Mouse (Mus musculus) splenic B cell, adult 2 months (primary cell): ENCODE measurements around the gene Spag9.

Experiments
- DNase-seq: peaks from one replicate; pipeline ENCODE4 v3.0.0-alpha.2; 2011; ENCODE audit warnings: low read depth, low spot score
- H3K27me3 ChIP-seq: 2 replicates; pipeline ENCODE4 v1.6.1; 2012; ENCODE audit warnings: mild to moderate bottlenecking, low read length, moderate library complexity, mixed read lengths; ENCODE audit not compliant: control insufficient read depth, poor library complexity, insufficient read depth, severe bottlenecking
- H3K36me3 ChIP-seq: 2 replicates; pipeline ENCODE4 v1.6.1; 2012; ENCODE audit warnings: mild to moderate bottlenecking, low read length, moderate library complexity, mixed read lengths; ENCODE audit not compliant: control insufficient read depth, poor library complexity, insufficient read depth, severe bottlenecking

The Spag9 gene

GRCm38 (mm10) chr11:93995720-93996305, at the start of gene Spag9:
Gene Spag9, plus strand, starts transcription at chr11:93996091.
- DNase-seq = peak; percentile 98
- Histone ChIP-seq H3K27me3 (no peaks in the 10 kb centered on the region), H3K36me3 (peaks cover 4% of the 10 kb centered on the region; the same call in 1 of the 2 replicates)

GRCm38 (mm10) chr11:93948887-93949567, 46.9 kb upstream of the Spag9 start:
- no peak for DNase-seq
- Histone ChIP-seq H3K27me3 (no peaks in the 10 kb centered on the region), H3K36me3 (peaks cover 11% of the 10 kb centered on the region)

- H3K36me3 ChIP-seq = peaks cover 10% of the 10 kb centered on the region
- H3K27me3 ChIP-seq = no peaks in the 10 kb centered on the region
- no peak for DNase-seq
These were observed 45.8 kb upstream of the Spag9 start for GRCm38 (mm10) chr11:93950045-93950444.

DNA sequence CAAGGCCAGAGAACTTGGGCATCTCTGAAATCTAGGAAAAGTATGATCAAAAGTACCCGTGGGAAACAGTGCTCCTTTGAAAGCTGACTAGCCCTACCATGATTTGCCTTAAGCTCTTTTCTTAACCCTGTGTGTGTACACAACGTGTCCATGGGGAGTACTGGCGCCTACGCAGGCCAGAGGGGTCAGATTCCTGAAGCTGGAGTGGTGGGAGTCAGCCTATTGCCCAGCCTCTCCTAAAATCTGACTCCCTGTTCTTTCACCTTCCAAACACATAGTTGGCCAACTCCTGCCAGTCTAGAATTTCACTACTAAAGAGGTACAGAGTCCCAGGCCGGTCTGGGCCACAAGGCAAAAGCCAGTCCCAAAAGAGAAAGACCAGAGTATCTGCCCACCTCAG, 43.5 kb upstream of the Spag9 start:
- Histone ChIP-seq H3K27me3 (no peaks in the 10 kb centered on the region), H3K36me3 (peaks cover 7% of the 10 kb centered on the region)
- DNase-seq = no peak

GRCm38 (mm10) chr11:93954738-93955255, 41.1 kb upstream of the Spag9 start:
- no peaks in the 10 kb centered on the region for H3K27me3 ChIP-seq

GRCm38 (mm10) chr11:93955256-93956150, 40.4 kb upstream of the Spag9 start:
- DNase-seq = peak; percentile 93
- Histone ChIP-seq H3K27me3 (no peaks in the 10 kb centered on the region), H3K36me3 (peaks cover 8% of the 10 kb centered on the region)

More at GRCm38 (mm10) chr11:93954738-93955255, 41.1 kb upstream of the Spag9 start:
- peaks cover 7% of the 10 kb centered on the region for H3K36me3 ChIP-seq
- DNase-seq = no peak

GRCm38 (mm10) chr11:93956159-93956558, 39.7 kb upstream of the Spag9 start, which contains the start of gene Nme2:
Gene Nme2, minus strand, starts transcription at chr11:93956259.
- H3K27me3 ChIP-seq = no peaks in the 10 kb centered on the region
- peaks cover 6% of the 10 kb centered on the region; the same call in 1 of the 2 replicates for H3K36me3 ChIP-seq
- DNase-seq = no peak

GRCm38 (mm10) chr11:93957031-93957555, 38.8 kb upstream of the Spag9 start:
- H3K27me3 ChIP-seq = no peaks in the 10 kb centered on the region
- DNase-seq = no peak

DNA sequence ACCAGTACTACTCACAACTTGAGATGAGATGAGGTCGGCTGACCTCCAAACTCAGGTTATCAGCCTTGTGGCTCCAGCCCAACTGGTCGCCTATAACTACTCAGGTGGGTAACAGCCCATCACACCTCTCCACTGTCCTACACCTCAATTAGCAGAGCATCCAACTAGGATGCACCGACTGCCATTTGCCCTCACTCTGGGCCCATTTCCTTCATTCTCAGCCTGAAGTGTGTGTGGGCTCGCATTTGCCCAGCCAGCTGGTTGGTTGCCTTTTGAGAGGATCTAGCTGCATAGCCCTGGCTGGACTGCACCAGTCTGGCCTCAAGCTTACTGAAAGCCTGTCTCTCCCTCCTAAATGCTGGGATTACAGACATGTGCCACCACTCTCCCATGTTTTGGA, 38.1 kb upstream of the Spag9 start:
- Histone ChIP-seq H3K27me3 (no peaks in the 10 kb centered on the region), H3K36me3 (peaks cover 8% of the 10 kb centered on the region; the same call in 1 of the 2 replicates)
- no peak for DNase-seq

More at GRCm38 (mm10) chr11:93957031-93957555, 38.8 kb upstream of the Spag9 start:
- H3K36me3 ChIP-seq = peaks cover 5% of the 10 kb centered on the region; the same call in 1 of the 2 replicates

DNA sequence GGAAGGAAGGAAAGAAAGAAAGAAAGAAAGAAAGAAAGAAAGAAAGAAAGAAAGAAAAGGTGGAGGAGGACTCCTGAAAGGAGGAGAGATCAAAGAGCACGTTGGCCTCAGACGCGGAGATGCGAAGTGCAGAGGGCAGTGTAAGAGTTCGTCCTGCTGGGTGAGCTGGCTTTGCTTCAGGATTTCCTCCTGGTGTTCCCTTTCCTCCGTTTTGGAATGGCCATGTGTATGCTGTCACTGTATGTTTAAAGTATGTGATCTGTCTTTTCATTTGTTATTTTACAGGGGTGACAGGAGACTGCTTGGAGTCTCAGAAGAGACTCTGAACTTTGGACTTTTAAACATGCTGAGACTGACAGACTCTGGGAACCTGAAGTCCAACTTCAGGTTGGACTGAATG, 34.4 kb upstream of the Spag9 start:
- peaks cover 9% of the 10 kb centered on the region; the same call in 1 of the 2 replicates for H3K36me3 ChIP-seq
- no peaks in the 10 kb centered on the region for H3K27me3 ChIP-seq
- DNase-seq = no peak

GRCm38 (mm10) chr11:93963013-93963412, 32.9 kb upstream of the Spag9 start:
- DNase-seq = no peak
- H3K36me3 ChIP-seq = peaks cover 7% of the 10 kb centered on the region; the same call in 1 of the 2 replicates
- H3K27me3 ChIP-seq = no peaks in the 10 kb centered on the region

- H3K36me3 ChIP-seq = peaks cover 4% of the 10 kb centered on the region; the same call in 1 of the 2 replicates
- no peak for DNase-seq
- H3K27me3 ChIP-seq = no peaks in the 10 kb centered on the region
These were observed 30.5 kb upstream of the Spag9 start for GRCm38 (mm10) chr11:93965391-93965790.

DNA sequence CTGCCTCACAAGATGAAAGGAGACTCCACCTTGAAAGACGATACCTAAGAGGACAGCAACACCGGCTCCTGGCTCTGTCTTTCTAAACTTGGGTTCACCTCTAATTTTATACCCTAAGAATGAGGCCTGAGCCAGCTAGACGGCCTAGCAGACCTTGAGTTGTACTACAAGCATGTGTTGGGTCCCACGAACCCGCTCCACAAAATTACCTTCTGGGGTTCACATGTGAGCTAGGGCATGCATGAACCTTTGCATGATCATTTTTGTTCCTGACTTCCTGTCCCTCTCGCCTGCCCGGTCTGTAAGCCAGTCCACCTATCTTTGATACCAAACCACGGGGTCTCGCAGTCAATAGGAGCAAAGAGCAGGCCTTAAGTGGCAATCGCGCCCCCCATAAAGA, 28.5 kb upstream of the Spag9 start:
- H3K27me3 ChIP-seq = no peaks in the 10 kb centered on the region
- DNase-seq = peak; percentile 32
- H3K36me3 ChIP-seq = peaks cover 2% of the 10 kb centered on the region; the same call in 1 of the 2 replicates
